Mouse (Mus musculus): ENCODE results near the gene Speer4e. TPM values are rescaled to one million over a fixed set of nuclear protein-coding genes. Genes with fewer than 3 reads are reported as not detected.
A peak's percentile ranks its signal among the peaks of the same experiment; 100 is the strongest.
"Not testable (repeated sequence)": the region's sequence is repeated elsewhere in the genome, so short reads cannot be mapped to it uniquely, and the experiment has no call there.

The Speer4e gene
- polyA plus RNA-seq, 1 experiment from 2014 or later = not detected

DNA sequence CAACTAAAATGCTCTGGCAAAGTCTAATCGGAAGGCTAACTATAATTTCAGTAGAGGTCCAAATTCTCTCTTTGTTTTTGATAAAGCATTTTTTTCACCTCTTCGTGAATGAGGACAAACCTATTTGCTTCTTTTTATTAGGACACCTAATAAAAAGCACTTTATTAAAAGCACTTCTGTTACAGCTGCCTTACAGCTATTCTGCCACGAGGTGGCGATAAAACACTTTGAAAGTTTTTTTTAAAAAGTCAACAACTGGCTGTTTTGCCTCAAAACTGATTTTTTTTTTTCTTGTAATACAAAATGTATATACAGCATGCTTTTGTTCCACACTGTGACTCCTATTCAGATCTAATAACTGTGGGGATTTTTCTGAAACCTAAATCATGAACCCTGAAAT, 11.2 kb downstream of the Speer4e start:
- not testable (repeated sequence) for H3K4me1 ChIP-seq (ENCODE audit: insufficient read depth); H3K9ac ChIP-seq (replicated peaks); ATAC-seq; H3K36me3 ChIP-seq (replicated peaks; ENCODE audit: insufficient read depth, low read length); H3K27me3 ChIP-seq (ENCODE audit: insufficient read depth, low read length); DNase-seq; H3K4me2 ChIP-seq (ENCODE audit: low read depth, low read length); H3K4me3 ChIP-seq (ENCODE audit: low read depth, low read length); H3K27ac ChIP-seq (ENCODE audit: low read depth); H3K9me3 ChIP-seq (ENCODE audit: low read length)
- 29% methylated on average over 4 of the region's 4 CpGs for WGBS (ENCODE audit: insufficient replicate concordance)
- TF ChIP-seq CTCF (IDR thresholded peaks at IDR 0.05; ENCODE audit: low read depth) = peak; percentile 26; the same call in 1 of the 2 replicates

- not testable (repeated sequence) for H3K27ac ChIP-seq (ENCODE audit: low read depth); H3K4me1 ChIP-seq (ENCODE audit: insufficient read depth); H3K4me2 ChIP-seq (ENCODE audit: low read depth, low read length); H3K9me3 ChIP-seq (ENCODE audit: low read length); H3K27me3 ChIP-seq (ENCODE audit: insufficient read depth, low read length); DNase-seq; H3K36me3 ChIP-seq (replicated peaks; ENCODE audit: insufficient read depth, low read length); H3K9ac ChIP-seq (replicated peaks); H3K4me3 ChIP-seq (ENCODE audit: low read depth, low read length); ATAC-seq
- 40% methylated on average over 1 of the region's 1 CpGs for WGBS (ENCODE audit: insufficient replicate concordance)
These were observed 23.4 kb downstream of the Speer4e start, which contains the start of gene Gm9758 for GRCm38 (mm10) chr5:14914799-14915198. TSS of gene Gm9758 (minus strand) at chr5:14914899.

DNA sequence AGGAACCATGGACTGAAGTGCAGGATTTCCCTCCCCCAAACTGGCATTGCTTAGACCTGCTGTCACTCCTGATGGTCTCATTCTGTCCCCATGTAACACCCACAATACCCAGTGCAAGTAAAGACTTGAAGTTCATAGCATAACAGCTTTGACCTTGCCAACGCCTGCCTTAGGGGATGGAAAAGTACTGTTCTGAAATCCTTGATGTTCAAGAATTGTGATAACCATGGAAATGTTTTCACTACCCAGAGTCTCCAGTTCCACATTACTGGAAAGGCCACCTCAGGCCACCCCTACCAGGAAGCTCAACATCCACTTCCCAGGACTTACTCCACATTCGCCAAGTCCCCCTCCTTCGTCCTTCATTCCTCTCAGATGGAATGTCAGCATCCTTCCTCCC, 23.9 kb downstream of the Speer4e start:
- not testable (repeated sequence) for H3K27ac ChIP-seq (ENCODE audit: low read depth); H3K27me3 ChIP-seq (ENCODE audit: insufficient read depth, low read length); H3K4me2 ChIP-seq (ENCODE audit: low read depth, low read length); H3K4me1 ChIP-seq (ENCODE audit: insufficient read depth); DNase-seq; H3K9ac ChIP-seq (replicated peaks); H3K4me3 ChIP-seq (ENCODE audit: low read depth, low read length); H3K9me3 ChIP-seq (ENCODE audit: low read length); ATAC-seq; H3K36me3 ChIP-seq (replicated peaks; ENCODE audit: insufficient read depth, low read length)
- WGBS (ENCODE audit: insufficient replicate concordance) = 58% methylated on average over 2 of the region's 3 CpGs

DNA sequence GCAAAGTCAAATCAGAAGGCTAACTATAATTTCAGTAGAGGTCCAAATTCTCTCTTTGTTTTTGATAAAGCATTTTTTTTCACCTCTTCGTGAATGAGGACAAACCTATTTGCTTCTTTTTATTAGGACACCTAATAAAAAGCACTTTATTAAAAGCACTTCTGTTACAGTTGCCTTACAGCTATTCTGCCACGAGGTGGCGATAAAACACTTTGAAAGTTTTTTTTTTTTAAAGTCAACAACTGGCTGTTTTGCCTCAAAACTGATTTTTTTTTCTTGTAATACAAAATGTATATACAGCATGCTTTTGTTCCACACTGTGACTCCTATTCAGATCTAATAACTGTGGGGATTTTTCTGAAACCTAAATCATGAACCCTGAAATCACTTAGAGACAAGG, 34.7 kb downstream of the Speer4e start:
- not testable (repeated sequence) for DNase-seq; H3K27ac ChIP-seq (ENCODE audit: low read depth); H3K4me2 ChIP-seq (ENCODE audit: low read depth, low read length); H3K27me3 ChIP-seq (ENCODE audit: insufficient read depth, low read length); H3K4me3 ChIP-seq (ENCODE audit: low read depth, low read length); H3K36me3 ChIP-seq (replicated peaks; ENCODE audit: insufficient read depth, low read length); H3K9me3 ChIP-seq (ENCODE audit: low read length); ATAC-seq; H3K9ac ChIP-seq (replicated peaks); H3K4me1 ChIP-seq (ENCODE audit: insufficient read depth)
- WGBS (ENCODE audit: insufficient replicate concordance) = 11% methylated on average over 3 of the region's 3 CpGs

DNA sequence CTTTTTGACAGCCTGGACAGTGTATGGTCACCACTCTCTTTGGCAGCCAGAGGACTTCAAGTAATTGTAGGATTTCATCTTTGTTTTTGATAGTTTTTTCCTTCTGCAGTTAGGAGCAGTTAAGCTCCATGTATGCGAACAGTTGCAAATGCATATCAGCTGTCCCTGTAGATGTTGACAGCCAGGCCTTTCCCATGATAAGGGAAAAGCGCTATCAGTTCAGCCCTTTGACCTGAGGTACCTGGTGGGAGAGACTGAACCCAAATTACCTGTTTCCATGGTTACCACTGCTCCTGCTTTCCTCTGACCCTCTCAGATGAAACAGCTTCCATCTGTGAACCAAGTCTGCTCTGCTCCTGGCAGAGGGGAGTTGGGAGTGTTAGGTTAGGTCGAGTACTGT, 46.0 kb downstream of the Speer4e start:
- no peaks in the 10 kb centered on the region for H3K36me3 ChIP-seq (replicated peaks; ENCODE audit: insufficient read depth, low read length)
- H3K27me3 ChIP-seq (ENCODE audit: insufficient read depth, low read length) = no peaks in the 10 kb centered on the region
- no peak for TF ChIP-seq CTCF (IDR thresholded peaks at IDR 0.05; ENCODE audit: low read depth)
- no peak for TF ChIP-seq EP300 (IDR thresholded peaks at IDR 0.05; ENCODE audit: low read depth)
- no peak overlapping the region for H3K27ac ChIP-seq (ENCODE audit: low read depth)
- H3K9ac ChIP-seq (replicated peaks) = no peak overlapping the region
- no peak for DNase-seq
- H3K4me3 ChIP-seq (ENCODE audit: low read depth, low read length) = no peak overlapping the region
- no peak overlapping the region for H3K4me2 ChIP-seq (ENCODE audit: low read depth, low read length)
- 50% methylated on average over 3 of the region's 3 CpGs for WGBS (ENCODE audit: insufficient replicate concordance)
- H3K9me3 ChIP-seq (ENCODE audit: low read length) = no peaks in the 10 kb centered on the region
- no peak for ATAC-seq
- H3K4me1 ChIP-seq (ENCODE audit: insufficient read depth) = no peaks in the 10 kb centered on the region

DNA sequence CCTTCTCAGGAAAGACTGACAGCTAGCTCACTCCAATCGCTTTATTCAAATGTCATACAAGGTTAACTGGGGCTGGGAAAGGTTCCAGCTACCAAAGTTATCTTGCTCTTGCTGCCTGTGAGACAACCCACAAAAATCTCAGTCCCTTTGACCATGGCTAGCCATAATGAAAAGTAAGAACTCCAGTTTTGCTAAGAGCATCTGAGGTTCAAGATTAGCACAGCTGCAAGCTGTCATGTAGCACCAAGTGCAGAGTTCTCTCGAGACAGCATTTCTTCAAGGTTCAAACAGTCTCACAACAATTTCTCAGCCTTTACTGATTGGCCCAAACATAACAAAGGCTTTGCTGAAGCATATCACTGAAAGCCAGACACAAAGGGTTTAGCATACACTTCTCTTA, 52.9 kb downstream of the Speer4e start:
- not testable (repeated sequence) for H3K27ac ChIP-seq (ENCODE audit: low read depth); H3K36me3 ChIP-seq (replicated peaks; ENCODE audit: insufficient read depth, low read length); H3K9ac ChIP-seq (replicated peaks); H3K4me3 ChIP-seq (ENCODE audit: low read depth, low read length); H3K4me1 ChIP-seq (ENCODE audit: insufficient read depth); H3K27me3 ChIP-seq (ENCODE audit: insufficient read depth, low read length); H3K9me3 ChIP-seq (ENCODE audit: low read length); DNase-seq; H3K4me2 ChIP-seq (ENCODE audit: low read depth, low read length); ATAC-seq
- 44% methylated on average over 2 of the region's 2 CpGs for WGBS (ENCODE audit: insufficient replicate concordance)

Other genes with a start within 250 kb of the Speer4e start
- not detected in 2 replicates for gene Gm9758, start 23.5 kb downstream of the Speer4e start, polyA plus RNA-seq (2015; fragmentation: Nextera tagmentation; extraction: Ambion mirVana)
- gene Gm10354, start 40.5 kb upstream of the Speer4e start, polyA plus RNA-seq (2015; fragmentation: Nextera tagmentation; extraction: Ambion mirVana) = not detected in 2 replicates
- not detected in 2 replicates for gene Gm17019, start 94.6 kb upstream of the Speer4e start, polyA plus RNA-seq (2015; fragmentation: Nextera tagmentation; extraction: Ambion mirVana)

All from liver, postnatal 0 days (tissue).